Mouse (Mus musculus) left cerebral cortex, postnatal 14 days (tissue): ENCODE measurements around the gene Fam163a. TPM values are rescaled to one million over a fixed set of nuclear protein-coding genes. Genes with fewer than 3 reads are reported as not detected.
A peak's percentile ranks its signal among the peaks of the same experiment; 100 is the strongest.

Experiments used
- DNase-seq, 2 experiments: peaks; one replicate each; pipeline ENCODE4 v3.0.0; 2021 to 2022; ENCODE audit warnings: low spot score in 2 of 2, mixed read lengths in 1 of 2
- intact Hi-C: fragments of 180-260 bp; cut with DNase I; formaldehyde crosslinking; loops from one replicate; pipeline ENCODE4 v1.15.1; 2025
- total RNA-seq, 2 experiments: library from RNA; stranded (reverse); gene quantifications; 2 replicates each; pipeline ENCODE4 v1.2.3; 2021

Fam163a gene
- total RNA-seq, 2 experiments from 2014 or later, result 8.3 to 11.9 TPM

GRCm38 (mm10) chr1:156205164-156205563, 338 bp upstream of the Fam163a start:
- intact Hi-C loops, result no loop called here
- DNase-seq, result no peak

- DNase-seq, result no peak
- intact Hi-C loops, result no loop called here
Measured at GRCm38 (mm10) chr1:156203961-156204655, 718 bp downstream of the Fam163a start.

- no peak for DNase-seq
- intact Hi-C loops, result no loop called here
Measured at GRCm38 (mm10) chr1:156202661-156203060, 2.2 kb downstream of the Fam163a start.

GRCm38 (mm10) chr1:156201069-156201468, 3.8 kb downstream of the Fam163a start:
- DNase-seq, result no peak
- intact Hi-C loops, result no loop called here

- peak in 1 of 2 experiments; percentile 43 for DNase-seq
- intact Hi-C loops, result no loop called here
Measured at GRCm38 (mm10) chr1:156197588-156197987, 7.2 kb downstream of the Fam163a start.

GRCm38 (mm10) chr1:156193292-156193691, 11.5 kb downstream of the Fam163a start:
- no peak for DNase-seq
- intact Hi-C loops, result no loop called here

GRCm38 (mm10) chr1:156192853-156193252, 12.0 kb downstream of the Fam163a start:
- intact Hi-C loops, result no loop called here
- no peak for DNase-seq

GRCm38 (mm10) chr1:156186646-156187045, 18.2 kb downstream of the Fam163a start:
- intact Hi-C loops, result no loop called here
- DNase-seq, result peak; percentile 15 to 70

GRCm38 (mm10) chr1:156184158-156184571, 20.7 kb downstream of the Fam163a start:
- no peak for DNase-seq
- intact Hi-C loops, result no loop called here

- intact Hi-C loops, result no loop called here
- DNase-seq, result no peak
Measured at GRCm38 (mm10) chr1:156183176-156183958, 21.5 kb downstream of the Fam163a start.

GRCm38 (mm10) chr1:156179875-156180274, 25.0 kb downstream of the Fam163a start:
- DNase-seq, result peak; percentile 47 to 48
- intact Hi-C loops, result no loop called here

GRCm38 (mm10) chr1:156168737-156169136, 36.1 kb downstream of the Fam163a start:
- intact Hi-C loops, result no loop called here
- no peak for DNase-seq

GRCm38 (mm10) chr1:156116770-156117169, 88.1 kb downstream of the Fam163a start:
- intact Hi-C loops, result no loop called here
- no peak for DNase-seq

- intact Hi-C loops, result no loop called here
Measured at GRCm38 (mm10) chr1:156113884-156114499, 90.8 kb downstream of the Fam163a start.

GRCm38 (mm10) chr1:156112142-156112541, 92.7 kb downstream of the Fam163a start:
- intact Hi-C loops, result no loop called here
- DNase-seq, result no peak

More at GRCm38 (mm10) chr1:156113884-156114499, 90.8 kb downstream of the Fam163a start:
- DNase-seq, result no peak

- intact Hi-C loops, result no loop called here
- DNase-seq, result no peak
Measured at GRCm38 (mm10) chr1:156111728-156112127, 93.1 kb downstream of the Fam163a start.

GRCm38 (mm10) chr1:156111090-156111489, 93.7 kb downstream of the Fam163a start:
- no peak for DNase-seq
- intact Hi-C loops, result no loop called here

- intact Hi-C loops, result no loop called here
- peak in 1 of 2 experiments; percentile 12 for DNase-seq
Measured at GRCm38 (mm10) chr1:156108400-156108799, 96.4 kb downstream of the Fam163a start.

- DNase-seq, result no peak
- intact Hi-C loops, result no loop called here
Measured at GRCm38 (mm10) chr1:156107424-156107823, 97.4 kb downstream of the Fam163a start.

GRCm38 (mm10) chr1:156105381-156105780, 99.4 kb downstream of the Fam163a start:
- no peak for DNase-seq
- intact Hi-C loops, result no loop called here
